Mouse (Mus musculus): ENCODE measurements around the gene Syf2.

Syf2 gene

GRCm38 (mm10) chr4:134978930-134979329, 48.2 kb downstream of the Syf2 start:
- DNase-seq = no peak

GRCm38 (mm10) chr4:134981959-134982431, 51.3 kb downstream of the Syf2 start:
- no peak for DNase-seq

GRCm38 (mm10) chr4:134983136-134983535, 52.4 kb downstream of the Syf2 start:
- no peak for DNase-seq

GRCm38 (mm10) chr4:134984555-134984954, 53.9 kb downstream of the Syf2 start:
- DNase-seq = no peak

GRCm38 (mm10) chr4:134985626-134986335, 55.1 kb downstream of the Syf2 start:
- no peak for DNase-seq

GRCm38 (mm10) chr4:134986336-134986635, 55.6 kb downstream of the Syf2 start:
- no peak for DNase-seq

GRCm38 (mm10) chr4:134986963-134987362, 56.3 kb downstream of the Syf2 start:
- DNase-seq = no peak
